Mouse (Mus musculus) 3T3-L1 (cell line): ENCODE data around the gene Mapk6.

ENCODE experiments used
- DNase-seq: peaks from one replicate; pipeline ENCODE4 v3.0.0-alpha.2; 2015; ENCODE audit warnings: low read depth, low spot score

The Mapk6 gene

GRCm38 (mm10) chr9:75424358-75425150, 14.7 kb upstream of the Mapk6 start:
- no peak for DNase-seq

DNA sequence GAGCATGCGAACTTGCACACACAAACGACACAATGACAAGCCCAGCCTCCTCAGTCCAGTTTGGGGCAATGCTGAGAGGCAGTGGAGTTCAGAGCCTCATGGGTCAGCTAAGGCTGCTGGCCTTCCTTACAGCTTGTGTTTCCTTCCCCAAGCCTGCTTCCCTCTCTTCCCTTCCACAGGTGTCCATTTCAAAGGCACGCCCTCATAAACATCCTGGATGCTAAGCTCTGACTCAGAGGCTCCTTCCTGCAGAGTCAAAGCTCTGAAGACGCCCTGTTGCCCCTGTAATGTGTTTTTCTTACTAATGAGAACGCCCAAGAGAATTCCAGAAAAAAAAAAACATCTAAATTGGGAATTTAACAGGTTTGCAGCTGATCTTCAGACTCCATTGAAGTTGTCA, 13.9 kb upstream of the Mapk6 start:
- DNase-seq: peak; percentile 45

- peak; percentile 96 for DNase-seq
These were observed 12.5 kb upstream of the Mapk6 start for GRCm38 (mm10) chr9:75422251-75422691.

DNA sequence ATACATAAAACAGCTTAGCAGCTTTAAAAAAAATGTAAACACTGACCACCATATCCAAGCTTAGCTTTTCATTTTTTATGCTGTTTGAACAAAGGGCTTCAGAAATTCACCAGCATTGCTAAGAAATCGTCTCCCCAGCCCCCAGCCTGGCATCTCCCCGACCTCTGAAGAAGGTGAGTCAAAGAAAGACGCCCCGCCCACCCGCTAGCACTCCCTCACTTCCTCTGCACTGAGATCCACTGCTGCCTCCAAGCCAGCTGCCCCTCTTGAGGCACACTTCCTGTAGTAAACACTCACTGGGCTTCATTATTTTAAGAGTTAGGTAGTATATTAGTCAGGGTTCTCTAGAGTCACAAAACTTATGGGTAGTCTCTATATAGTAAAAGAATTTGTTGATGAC, 4.4 kb upstream of the Mapk6 start:
- DNase-seq: peak; percentile 43

- no peak for DNase-seq
These were observed 3.4 kb upstream of the Mapk6 start for GRCm38 (mm10) chr9:75413206-75413605.

GRCm38 (mm10) chr9:75411584-75411983, 1.8 kb upstream of the Mapk6 start:
- DNase-seq: no peak

DNA sequence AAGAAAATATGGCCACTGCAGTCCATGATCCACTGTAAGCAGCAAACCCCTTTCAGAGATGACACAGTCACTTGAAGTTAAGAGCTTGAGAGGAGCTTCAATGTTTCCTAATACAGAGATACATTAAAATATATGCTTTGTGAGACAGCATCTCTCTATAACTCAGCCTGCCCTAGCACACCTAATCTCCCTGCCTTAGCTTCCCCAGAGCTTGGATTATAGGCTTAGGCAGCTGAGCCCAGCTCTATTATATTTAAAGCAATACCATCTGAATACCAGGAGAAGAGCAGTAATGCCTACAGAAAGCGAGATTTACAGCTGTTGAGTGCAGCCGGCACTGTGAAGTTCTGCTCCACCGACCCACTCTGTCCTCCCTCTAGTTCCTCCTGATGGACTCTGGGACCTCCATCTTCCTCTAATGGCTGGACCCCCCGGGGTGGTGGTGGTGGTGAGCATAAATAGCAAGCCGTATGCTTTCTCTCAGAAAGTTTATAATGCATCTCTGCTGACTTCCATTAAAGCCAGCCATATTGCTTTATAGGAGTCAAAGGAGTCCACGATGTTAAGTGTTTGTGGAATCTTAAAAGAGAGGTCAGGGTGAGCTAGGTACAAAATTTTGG, 1.2 kb upstream of the Mapk6 start:
- DNase-seq: no peak

DNA sequence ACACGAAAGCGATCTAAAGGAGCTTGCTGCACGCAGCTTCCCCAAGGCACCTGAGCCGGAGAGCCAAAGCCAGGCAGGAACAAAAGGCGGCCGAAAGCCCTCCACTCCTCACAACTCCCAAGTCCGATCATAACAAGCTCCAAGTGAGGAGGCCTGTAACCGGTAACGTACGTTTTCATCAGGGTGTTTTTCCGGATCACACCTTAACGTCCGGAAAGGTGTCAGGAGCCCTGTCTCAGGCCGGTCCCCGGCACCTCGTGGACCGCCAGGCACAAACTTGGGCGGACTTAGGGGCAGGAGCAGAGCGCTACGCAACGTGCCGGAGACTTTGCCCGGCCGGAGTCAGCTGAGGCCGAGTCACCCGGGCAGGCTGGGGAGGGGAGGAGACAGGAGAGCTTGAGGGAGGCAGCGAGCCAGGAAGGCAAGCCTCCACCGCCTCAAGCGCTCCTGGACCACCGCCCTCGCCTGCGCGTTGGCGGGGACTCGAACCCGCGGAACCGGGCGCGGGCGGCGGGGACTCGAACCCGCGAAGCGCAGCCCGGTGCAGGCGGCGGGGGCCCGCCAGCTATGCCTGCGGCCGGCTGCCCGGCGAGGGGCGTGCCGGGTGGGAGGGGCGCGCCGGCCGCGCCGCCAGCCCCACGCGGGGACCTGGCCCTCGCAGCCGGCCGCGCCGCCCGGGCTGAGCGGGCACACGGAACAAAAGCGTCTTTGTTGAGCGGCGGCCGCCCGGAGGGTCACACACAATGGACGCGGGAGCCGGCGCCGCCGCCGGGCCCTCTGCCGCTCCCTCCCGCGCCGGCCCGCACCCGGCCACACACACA, 564 bp downstream of the Mapk6 start:
- peak; percentile 82 for DNase-seq

- peak; percentile 48 for DNase-seq
These were observed 1.5 kb downstream of the Mapk6 start for GRCm38 (mm10) chr9:75408204-75408826.

- peak; percentile 92 for DNase-seq
These were observed 2.0 kb downstream of the Mapk6 start for GRCm38 (mm10) chr9:75407803-75408202.

DNA sequence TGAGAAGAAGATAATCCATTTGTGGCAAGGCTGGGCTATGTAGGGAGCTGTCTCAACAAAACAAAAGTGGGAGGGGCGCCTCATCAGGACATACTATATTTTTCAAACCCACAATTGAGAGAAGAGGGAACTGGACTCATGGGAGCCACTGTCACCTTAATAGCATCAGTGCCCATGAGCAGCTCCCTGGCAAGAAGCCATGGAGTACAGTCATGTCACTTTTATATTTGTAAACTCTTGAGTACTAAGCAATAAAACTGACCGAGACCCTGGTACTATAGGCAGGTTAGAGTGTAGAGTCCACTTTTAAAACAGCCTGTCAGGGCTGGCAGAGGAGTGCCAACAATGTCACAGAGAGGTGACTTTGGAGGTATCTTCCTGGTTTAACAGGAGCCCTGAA, 3.7 kb downstream of the Mapk6 start:
- no peak for DNase-seq

DNA sequence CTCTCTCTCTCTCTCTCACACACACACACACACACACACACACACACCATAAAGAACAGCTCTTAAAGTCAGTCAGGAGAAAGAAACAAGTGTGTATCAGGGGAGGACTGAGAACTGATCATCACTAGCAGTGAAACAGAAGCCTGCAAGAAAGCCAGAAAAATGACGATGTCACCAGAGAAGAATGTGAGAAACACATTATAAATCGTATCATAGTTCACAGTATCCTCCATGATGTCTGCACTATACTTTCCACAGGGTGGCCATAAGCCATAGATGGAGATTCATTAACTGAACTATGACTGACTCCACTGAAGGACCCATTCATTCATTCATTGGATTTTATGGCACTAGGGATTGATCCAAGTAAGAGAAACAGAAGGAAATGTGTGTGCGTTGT, 6.3 kb downstream of the Mapk6 start:
- peak; percentile 73 for DNase-seq

DNA sequence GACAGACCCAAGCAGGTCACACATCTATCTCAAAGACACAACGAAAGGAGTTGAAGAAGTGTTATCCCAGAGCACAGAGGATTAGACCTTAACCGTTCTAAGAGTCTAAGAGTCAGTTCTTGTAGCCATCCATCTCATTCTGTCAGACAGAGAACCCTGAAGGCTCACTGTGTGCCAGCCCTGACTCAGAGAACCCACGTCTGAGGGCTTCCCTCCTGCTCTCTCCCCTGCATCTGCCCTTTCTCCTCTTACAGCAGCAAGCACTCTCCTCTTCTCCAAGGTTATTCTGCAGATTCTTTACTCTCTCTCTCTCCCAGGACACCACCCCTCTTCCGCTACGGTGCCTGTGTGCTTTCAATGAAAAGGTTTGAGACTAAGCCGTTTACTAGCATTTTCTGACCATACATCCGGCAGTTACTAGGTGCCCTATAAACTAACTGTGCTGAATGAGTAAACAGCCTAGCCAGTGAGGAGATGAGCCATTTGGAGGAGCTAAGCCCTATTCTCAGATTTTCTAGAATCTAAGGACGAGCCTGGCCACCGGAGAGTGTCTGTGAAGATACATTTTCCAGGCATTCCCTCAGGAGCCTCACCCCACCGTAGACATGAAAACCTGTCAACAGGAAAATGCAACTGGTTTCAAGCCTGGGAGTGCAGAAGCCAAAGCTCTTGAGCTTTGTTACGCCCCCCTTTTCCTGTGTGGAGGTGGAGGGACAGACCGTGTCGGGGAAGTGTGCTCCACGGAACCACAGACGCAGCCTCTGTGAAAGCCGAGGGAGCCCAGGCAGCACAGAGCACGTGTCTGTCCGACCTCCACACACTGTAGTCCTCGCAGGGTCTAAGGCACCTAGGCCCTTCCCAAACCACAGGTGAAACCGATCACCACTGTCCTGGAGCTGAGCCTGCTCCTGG, 8.0 kb downstream of the Mapk6 start:
- DNase-seq: no peak

DNA sequence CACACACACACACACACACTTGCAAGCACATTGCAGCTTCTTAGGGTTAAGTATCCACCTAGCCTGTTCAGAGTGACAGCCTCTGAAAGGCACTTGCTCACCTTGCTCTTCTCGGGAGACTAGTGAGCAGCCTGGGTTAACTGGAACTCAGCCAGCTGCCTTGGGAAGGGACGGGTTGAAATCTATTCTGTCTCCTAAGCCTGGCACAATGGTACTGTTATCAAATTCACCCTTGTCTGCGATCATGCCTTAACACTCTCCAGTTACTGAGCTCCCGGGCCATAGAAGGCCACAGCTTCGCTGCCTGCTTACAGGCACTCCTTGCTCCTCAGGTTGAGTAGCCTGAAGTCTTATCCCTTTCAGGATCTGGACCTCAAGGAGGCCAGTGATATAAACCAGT, 9.2 kb downstream of the Mapk6 start:
- no peak for DNase-seq

DNA sequence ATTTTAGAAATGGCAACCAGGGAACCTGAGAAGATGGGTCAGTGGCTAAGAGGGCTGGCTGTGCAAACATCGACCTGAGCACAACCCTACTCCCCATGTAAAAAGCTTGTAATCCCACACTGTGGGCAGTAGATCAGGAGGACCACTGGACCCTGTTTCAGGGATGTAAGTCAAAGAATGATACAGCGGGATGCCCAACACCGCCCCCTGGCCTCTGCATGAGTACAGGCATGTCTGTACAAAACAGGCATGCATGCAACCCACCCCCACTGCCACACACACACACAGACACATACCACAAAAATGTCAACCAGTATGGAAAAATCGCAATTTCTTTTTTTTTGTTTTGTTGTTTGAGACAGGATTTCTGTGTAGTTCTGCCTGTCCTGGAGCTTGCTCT, 10.7 kb downstream of the Mapk6 start:
- DNase-seq: no peak

GRCm38 (mm10) chr9:75395971-75396370, 13.8 kb downstream of the Mapk6 start:
- DNase-seq: no peak

- no peak for DNase-seq
These were observed 16.6 kb downstream of the Mapk6 start for GRCm38 (mm10) chr9:75393251-75393650.

GRCm38 (mm10) chr9:75385218-75385974, 24.4 kb downstream of the Mapk6 start:
- DNase-seq: no peak

- DNase-seq: no peak
These were observed 25.4 kb downstream of the Mapk6 start for GRCm38 (mm10) chr9:75384337-75384962.

GRCm38 (mm10) chr9:75383785-75384184, 26.0 kb downstream of the Mapk6 start:
- no peak for DNase-seq
